Mouse (Mus musculus): Measurements from ENCODE around the gene Iqcg.

The Iqcg gene

GRCm38 (mm10) chr16:32980227-32980626 lies 75.8 kb downstream of the Iqcg start:
- no peak for DNase-seq (ENCODE audit: low spot score in 2 of 2)

GRCm38 (mm10) chr16:32973047-32973446 lies 83.0 kb downstream of the Iqcg start:
- no peak for DNase-seq (ENCODE audit: low spot score in 2 of 2)

- DNase-seq (ENCODE audit: low spot score in 2 of 2), result no peak
These were observed 83.5 kb downstream of the Iqcg start for GRCm38 (mm10) chr16:32972535-32972934.

Measured in right cerebral cortex, postnatal 36 days (tissue).